Mouse (Mus musculus) heart, postnatal 25 days (tissue): Measurements from ENCODE around the gene Ppard. TPM values are rescaled to one million over a fixed set of nuclear protein-coding genes. Genes with fewer than 3 reads are reported as not detected.
A peak's percentile ranks its signal among the peaks of the same experiment; 100 is the strongest.
"Not testable (repeated sequence)": the region's sequence is repeated elsewhere in the genome, so short reads cannot be mapped to it uniquely, and the experiment has no call there.

Source experiments
- DNase-seq: peaks from one replicate; pipeline ENCODE4 v3.0.0; 2022; ENCODE audit warnings: low spot score
- intact Hi-C: fragments of 180-260 bp; cut with DNase I; formaldehyde crosslinking; loops from one replicate; pipeline ENCODE4 v1.15.1; 2025
- total RNA-seq, 2 experiments: library from RNA; stranded (reverse); gene quantifications; 2 replicates each; pipeline ENCODE4 v1.2.3; 2021

The Ppard gene
- total RNA-seq, 2 experiments from 2014 or later = 40.4 to 40.6 TPM

- intact Hi-C loops = no loop called here
- no peak for DNase-seq
Measured at GRCm38 (mm10) chr17:28329503-28330231, 97.2 kb downstream of the Ppard start.

- no peak for DNase-seq
- intact Hi-C loops = no loop called here
Measured at GRCm38 (mm10) chr17:28330232-28330546, 97.7 kb downstream of the Ppard start.

DNA sequence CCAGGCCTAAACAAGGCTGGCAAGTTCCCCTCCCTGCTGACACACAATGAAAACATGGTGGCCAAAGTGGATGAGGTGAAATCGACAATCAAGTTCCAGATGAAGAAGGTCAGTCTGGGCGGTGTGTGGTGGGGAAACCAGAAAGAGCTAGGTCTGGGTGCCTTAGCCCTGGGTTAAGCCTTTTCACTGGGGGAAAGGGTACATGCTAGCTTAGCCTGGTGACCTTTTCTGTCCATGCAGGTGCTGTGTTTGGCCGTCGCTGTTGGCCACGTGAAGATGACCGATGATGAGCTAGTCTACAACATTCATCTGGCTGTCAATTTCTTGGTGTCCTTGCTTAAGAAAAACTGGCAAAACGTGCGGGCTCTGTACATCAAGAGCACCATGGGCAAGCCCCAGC lies 98.1 kb downstream of the Ppard start:
- intact Hi-C loops, DNase-seq: not testable (repeated sequence)

DNA sequence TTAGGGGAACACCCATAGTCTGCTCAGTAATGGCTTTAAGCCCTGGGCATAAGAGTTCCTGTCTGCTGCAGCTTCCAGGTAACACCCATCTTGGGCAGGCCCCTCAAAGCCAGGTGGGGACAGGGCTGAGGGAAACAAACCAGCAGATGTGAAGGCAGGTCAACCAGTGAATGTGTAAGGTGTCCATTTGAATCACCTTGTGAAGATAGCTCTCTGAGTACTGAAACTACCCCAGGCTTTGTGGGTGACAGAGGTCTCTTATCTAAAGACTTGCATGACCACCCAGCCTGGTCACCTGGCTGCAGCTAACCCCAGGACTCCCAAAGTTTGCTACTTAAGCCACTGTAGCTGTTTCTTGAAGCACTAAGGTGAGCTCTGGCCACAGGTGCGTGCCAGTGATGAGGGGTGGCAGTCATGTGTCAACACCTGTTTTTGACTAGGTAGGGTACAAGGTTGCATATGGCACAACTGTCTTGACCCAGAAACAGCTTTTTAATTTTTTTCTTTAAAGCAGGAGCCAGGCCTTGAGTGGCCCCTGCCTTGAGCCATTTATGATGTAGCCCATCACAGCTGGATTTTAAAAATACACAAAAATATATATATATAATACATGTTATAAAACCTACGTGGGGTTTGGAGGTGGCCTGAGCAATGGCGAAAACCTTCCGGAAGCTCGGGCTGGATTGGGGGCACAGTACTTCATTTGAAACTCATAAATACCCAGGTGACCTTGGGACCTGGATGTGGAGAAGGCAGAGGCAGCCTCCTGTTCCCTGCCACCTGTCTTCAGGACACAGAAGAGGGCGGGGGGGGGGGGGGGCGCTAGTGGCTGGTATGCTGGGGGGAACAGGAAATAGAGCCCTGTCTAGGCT lies 99.0 kb downstream of the Ppard start:
- DNase-seq = no peak
- intact Hi-C loops = no loop called here

DNA sequence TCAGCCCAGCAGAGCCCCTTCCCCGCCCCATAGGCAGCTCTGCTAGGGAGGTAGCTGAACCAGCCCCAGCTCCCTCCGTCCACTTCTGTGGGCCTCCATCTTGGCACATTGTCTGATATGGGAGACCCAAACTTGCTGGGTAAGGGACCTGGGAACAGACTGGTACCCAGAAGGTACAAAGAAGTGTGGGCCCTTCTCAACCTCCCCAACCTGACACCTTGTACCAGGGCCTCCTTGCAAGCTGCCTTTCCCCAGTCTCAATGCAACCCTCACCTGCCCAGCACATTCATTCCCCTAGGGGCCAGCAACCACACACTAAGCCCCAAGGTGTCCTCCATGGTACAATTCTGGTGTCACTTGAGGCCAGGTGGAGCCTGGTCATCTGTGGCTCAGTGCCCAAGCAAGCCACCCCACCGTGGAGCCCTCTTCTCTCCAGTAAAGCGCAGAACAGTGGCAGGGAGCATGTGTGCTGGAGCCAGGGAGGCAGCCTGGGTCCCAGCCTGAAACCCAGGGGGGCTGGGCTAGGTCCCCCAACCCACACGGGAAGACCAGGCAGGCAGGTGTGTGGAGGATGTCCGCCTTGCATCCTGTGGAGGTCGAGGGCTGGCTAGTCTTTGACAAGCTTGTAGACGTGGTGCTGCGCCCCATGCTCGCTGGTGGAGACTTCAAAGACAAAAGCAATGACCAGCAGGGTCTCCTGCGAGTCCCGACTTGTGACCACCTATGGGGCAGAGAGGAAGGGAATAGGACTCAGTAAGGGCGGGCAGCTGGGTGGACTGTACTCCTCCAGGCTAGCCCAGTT lies 99.8 kb downstream of the Ppard start:
- intact Hi-C loops = no loop called here
- no peak for DNase-seq

DNA sequence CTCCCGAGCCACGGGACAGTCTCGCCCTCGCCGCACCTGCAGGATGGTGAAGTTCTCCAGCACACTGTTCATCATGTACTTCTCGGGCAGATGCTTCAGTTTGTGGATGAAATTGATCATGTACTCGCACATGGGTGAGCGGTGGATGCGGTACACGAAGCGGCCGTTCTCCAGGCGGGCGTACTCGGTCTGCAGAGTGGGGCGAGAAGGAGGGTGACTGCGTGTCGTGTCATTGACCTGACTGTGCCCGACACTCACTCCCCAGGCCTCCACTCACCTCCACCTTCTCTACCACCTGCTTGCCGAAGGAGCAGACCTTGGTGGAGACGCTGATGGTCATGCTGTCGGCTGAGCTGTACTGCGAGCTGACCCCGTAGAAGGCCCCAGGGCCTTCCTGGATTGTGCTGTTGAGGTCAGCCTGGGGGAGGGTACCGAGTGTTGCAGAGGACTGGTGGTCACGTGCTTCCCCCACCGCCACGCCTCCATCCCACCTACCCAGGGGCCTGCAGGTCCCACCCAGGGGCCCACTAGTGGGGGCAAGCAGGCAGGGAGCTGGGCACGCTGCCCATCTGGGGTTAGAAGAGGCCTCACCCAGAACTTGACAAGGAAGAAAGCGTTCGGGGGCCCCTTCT lies 100.5 kb downstream of the Ppard start:
- intact Hi-C loops = no loop called here
- DNase-seq = no peak

GRCm38 (mm10) chr17:28335267-28335666 lies 102.8 kb downstream of the Ppard start:
- intact Hi-C loops = no loop called here
- no peak for DNase-seq

GRCm38 (mm10) chr17:28337547-28337946 lies 105.0 kb downstream of the Ppard start:
- intact Hi-C loops = no loop called here
- DNase-seq = no peak

DNA sequence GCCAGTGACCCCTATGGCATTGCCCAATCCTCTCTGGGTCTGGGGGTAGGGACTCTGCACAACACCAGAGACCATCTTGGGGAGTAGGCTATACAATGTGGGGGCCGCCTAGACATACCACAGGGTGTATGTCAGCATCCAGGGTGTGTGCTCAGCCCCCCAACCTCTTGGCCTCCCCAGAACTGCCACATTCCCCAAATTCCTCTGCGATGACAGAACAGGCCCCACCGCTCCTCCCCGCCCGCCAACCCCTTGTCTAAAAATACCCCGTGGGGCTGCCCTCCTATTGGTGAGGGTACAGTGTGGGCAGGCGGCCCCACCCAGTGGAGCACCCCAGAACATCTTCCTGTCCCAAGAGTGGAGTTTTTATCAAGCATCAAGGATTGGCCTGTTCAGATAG lies 108.1 kb downstream of the Ppard start:
- no peak for DNase-seq
- intact Hi-C loops = no loop called here

DNA sequence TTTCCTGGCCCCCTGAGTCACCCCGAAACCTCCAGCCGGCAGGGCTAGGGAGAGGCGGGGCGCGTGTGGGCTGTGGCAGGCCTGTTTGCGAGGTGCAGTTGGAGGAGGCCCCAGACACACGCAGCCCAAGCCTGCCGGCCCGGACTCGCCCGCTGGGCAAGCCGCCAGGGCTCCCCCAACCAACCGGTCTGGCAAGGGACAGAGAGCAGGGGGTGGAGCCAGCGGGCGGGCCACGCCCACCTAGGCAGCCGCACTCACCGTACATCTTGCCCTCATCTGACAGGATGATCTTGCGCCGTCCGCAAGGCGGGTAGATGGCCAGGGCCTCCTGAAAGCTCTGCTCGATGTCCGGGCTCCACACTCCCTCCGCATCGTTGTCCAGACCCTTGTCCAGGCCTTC lies 108.6 kb downstream of the Ppard start:
- DNase-seq = peak; percentile 66
- intact Hi-C loops = no loop called here

- DNase-seq = no peak
- intact Hi-C loops = no loop called here
Measured at GRCm38 (mm10) chr17:28344050-28344607, 111.6 kb downstream of the Ppard start.

DNA sequence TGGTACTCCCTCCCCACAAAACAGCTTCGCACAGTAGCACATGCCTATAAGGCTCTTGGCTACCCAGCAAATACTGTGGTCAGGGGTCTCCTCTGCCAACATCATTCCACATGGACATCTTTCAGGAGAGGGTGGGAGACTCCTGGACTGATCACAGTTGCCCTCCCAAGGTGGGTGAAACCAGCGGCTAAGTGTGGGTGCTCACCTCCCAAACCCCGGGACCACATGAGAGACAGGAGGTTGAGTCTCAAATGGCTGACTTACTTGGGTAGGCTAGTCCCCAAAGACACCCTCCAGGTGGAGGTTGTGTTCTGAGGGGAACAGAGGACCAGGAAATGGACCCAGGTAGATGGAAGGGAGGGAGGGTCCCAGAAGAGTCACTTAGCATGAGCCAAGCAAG lies 112.2 kb downstream of the Ppard start:
- intact Hi-C loops = no loop called here
- no peak for DNase-seq

GRCm38 (mm10) chr17:28345271-28345721 lies 112.8 kb downstream of the Ppard start:
- DNase-seq = no peak
- intact Hi-C loops = no loop called here

- DNase-seq = no peak
- intact Hi-C loops = no loop called here
Measured at GRCm38 (mm10) chr17:28345882-28346281, 113.4 kb downstream of the Ppard start.

DNA sequence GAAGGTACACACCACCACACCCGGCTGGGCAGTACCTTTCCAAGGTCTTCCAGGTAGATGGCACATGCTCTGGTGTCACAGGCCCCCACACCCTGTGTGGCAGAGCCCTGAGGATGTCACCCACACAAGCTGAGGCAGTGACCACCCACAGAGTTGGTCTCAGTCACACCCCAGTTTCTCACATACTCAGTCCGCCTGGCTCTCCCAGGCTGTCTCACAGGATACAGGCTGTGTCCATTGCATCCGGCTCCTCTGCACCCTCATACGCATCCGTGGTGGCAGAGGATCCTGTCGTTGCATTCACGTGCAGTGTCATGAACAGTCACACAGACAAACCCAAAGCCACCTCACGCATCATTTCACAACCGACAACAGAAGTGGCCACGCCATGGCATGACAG lies 114.8 kb downstream of the Ppard start:
- intact Hi-C loops = no loop called here
- DNase-seq = no peak

- no peak for DNase-seq
- intact Hi-C loops = no loop called here
Measured at GRCm38 (mm10) chr17:28348211-28348610, 115.7 kb downstream of the Ppard start.

GRCm38 (mm10) chr17:28349264-28349880 lies 116.9 kb downstream of the Ppard start:
- DNase-seq = no peak
- intact Hi-C loops = no loop called here

- DNase-seq = no peak
- intact Hi-C loops = no loop called here
Measured at GRCm38 (mm10) chr17:28349901-28350465, 117.5 kb downstream of the Ppard start.
